Mouse (Mus musculus): ENCODE measurements around the gene Edc4.
A peak's percentile ranks its signal among the peaks of the same experiment; 100 is the strongest.
"Not testable (repeated sequence)": the region's sequence is repeated elsewhere in the genome, so short reads cannot be mapped to it uniquely, and the experiment has no call there.

The Edc4 gene

DNA sequence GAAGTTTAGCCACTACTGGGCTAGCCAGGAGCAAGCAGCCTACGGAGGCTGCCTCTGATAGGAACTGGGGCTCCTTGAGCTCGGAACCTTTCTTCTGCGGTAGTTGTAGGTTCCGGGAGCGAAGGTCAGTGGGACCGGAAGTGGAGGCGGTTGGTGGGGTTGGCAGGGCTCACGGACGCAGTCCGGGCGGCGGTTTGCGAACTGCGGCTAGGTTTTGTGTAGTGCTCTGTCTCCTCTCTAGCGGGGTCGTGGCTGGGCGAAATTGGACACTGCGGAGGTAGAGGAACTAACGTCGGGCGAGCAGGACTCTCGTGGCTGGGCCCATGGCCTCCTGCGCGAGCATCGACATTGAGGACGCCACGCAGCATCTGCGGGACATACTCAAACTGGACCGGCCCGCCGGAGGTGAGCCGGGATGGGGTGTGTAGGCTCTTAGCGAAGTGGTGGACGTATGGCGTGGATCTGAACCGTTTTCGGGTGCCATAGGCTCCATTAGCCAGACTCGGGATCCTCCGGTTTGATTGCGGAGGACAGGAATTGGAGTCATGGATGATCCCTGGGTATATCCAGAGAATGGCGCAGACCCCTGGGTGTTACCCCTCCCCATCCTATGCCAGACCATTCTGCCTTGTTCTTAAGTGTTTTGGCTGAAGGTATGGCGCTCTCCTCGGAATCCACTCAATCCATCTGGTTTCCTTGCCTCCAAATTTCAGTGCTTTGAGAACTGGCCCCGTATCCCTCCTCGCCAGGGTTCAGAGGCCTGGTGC, at the start of gene Edc4:
Gene Edc4 (plus strand): TSS at position 128 of the 767 bp plus-strand sequence.
- DNase-seq (ENCODE audit: low spot score in 2 of 2), result peak; percentile 66 to 91

DNA sequence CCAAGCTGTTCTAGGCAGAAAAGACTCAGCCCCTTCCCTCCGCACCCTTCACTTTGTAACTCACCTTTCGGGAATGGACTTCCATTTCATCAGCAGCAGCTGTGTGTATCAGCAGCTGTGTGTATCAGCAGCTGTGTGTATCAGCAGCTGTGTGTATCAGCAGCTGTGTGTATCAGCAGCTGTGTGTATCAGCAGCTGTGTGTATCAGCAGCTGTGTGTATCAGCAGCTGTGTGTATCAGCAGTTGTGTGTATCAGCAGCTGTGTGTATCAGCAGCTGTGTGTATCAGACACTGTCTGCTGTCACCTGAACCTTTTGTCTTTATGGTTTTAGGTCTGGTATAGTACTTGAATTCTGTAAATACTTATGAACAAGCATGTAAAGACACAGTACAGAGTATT, 46.9 kb upstream of the Edc4 start:
- DNase-seq (ENCODE audit: low spot score in 2 of 2), result not testable (repeated sequence)

DNA sequence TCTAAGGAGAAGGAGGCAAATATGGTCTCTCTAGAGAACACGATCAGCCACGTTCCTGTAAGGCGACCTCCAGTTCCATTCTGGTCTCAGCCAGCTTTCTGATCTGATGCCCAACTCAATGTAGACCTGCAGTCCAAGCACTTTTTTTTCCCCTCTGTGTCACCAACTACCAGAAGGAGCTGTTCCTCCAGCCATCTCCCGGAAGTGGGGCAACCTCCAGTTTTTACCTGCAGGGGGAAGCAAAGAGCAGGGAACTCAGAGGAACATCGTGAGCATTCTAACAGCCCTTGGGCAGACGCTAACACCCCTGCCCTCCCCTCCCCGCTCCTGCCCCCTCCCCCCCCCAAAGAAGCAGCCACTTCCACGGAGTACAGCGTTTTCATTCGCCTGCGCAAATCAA, 45.4 kb upstream of the Edc4 start:
- peak; percentile 62 to 78 for DNase-seq (ENCODE audit: low spot score in 2 of 2)

DNA sequence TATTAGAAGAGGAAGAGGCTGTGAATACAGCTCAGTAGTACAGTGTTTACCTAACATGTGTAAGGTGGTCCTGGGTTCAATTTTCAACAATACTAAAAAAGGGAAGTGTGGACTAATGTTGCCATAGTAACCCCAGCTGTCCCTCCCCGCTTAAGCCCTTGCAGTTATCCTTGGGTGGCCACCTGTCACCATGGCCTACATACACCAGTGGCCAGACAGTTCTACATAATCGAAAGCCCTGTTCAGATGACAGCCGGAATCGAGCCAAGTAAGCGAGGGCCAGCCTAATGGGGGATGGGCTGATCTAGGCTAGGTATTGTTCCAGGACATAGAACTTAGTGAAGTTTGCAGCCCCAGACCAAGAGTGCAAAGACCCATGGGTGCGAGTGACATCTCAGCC, 43.7 kb upstream of the Edc4 start:
- DNase-seq (ENCODE audit: low spot score in 2 of 2), result no peak

DNA sequence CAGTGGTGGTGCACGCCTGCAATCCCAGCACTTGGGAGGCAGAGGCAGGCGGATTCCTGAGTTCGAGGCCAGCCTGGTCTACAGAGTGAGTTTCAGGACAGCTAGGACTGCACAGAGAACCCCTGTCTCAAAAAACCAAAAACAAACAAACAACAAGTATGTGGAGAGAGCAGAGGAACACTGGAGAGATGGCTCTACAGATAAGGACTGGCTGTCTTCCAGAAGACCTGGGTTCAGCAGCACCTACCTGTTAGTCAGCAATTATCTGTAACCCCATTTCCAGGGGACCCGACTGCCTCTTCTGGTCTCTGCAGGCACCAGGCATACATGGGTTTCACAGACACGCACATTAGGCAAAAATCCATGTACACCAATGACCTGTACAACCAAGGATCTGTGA, 41.5 kb upstream of the Edc4 start:
- no peak for DNase-seq (ENCODE audit: low spot score in 2 of 2)

DNA sequence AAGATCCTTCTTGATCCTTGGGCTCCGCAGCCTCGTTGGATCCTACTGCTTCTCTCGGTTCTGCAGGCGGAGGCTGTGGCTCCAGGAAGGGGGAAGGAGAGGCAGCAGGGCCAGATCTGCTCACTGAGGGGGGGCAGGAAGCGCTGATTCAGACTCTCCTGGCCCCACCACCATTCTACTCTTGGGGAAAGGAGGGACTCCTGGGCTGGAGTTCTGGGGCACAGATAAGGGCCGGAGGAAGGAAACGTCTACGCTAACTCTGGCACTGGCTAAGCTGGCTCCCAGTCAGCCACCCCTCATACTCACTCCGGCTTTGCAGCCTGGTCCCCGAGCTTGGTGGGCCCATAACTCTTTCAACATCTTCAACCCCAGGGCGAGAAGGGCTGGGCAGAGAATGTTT, 34.0 kb upstream of the Edc4 start:
- DNase-seq (ENCODE audit: low spot score in 2 of 2), result no peak

DNA sequence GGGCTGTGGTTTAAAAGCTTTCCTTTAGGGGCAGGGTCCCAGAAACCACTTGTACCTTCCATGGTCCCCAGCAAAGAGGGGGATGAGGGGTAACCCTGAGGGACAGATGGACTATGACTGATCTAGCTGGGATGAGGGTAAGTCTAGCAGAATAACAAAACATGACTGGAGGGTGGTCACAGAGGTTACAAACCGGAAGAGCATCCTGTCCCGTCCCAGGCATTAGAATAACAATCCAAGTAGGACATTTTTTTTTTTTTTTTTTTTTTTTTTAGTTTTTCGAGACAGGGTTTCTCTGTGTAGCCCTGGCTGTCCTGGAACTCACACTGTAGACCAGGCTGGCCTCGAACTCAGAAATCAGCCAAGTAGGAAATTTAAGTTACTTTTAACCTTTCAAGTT, 30.7 kb upstream of the Edc4 start:
- no peak for DNase-seq (ENCODE audit: low spot score in 2 of 2)

DNA sequence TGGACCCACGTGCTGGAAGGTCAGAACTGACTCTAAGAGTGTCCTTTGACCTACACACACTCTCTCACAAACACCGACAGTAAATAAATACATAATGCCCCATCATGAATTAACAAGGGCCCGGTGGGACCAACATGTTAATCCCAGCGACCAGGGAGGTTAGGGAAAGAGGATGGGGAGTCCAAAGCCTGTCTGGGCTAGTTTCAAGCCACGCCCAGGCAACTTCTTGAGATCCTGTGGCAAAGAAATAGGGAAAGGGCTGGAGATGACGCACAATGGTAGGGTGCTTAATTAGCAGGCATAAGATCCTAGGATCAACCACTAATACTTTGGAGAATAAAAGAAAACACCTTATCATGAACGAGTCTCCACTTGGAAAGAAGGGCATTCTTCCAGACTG, 30.1 kb upstream of the Edc4 start:
- no peak for DNase-seq (ENCODE audit: low spot score in 2 of 2)

DNA sequence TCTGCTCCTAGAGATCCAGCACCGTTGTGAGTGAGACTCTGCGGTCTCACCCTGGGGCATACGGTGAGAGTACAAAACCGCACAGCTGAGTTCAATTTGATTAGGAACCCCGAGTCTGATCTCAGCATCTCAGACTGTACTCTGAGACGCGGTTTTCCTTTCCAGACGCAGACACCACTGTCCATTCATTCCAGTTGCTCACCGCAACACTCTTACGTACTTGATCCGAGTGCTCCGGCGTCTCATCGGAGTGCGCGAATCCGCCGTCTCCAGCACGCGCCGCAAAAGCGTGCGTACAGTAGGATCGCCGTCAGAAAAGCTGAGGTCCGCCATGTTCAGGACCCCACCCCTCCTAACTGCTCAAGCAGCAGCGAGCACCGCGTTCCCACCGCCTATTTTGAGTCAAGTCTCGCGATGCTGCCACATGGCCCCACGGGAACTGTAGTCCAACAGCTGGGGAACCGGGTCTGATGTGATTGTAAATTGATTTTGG, 29.0 kb upstream of the Edc4 start:
- peak; percentile 80 to 88 for DNase-seq (ENCODE audit: low spot score in 2 of 2)

DNA sequence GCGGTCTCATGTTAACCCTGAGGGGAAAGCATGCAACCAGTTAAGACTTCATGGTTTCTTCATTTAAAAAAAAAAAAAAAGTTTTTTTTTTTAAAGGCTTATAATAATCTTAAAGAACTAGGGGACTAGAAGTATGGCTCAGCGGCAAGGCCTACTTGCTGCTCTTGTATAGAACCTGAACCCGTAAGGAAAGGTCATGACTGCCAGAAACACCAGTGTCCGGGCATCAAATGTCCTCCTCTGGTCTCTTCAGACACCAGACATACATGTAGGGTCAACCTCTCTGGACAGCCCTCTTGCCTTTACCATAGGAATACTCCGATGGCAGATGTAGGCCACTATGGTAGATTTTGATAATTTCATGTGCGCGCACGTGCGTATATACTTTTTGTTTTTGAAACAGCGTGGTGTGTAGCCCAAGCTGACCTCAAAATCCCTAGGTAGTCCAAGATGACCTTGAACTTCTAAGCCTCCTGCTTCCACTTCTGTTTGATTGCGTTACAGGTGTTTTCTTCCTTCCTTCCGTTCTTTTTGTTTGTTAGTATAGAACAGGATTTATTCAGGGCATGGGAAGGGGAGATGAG, 28.4 kb upstream of the Edc4 start:
- DNase-seq (ENCODE audit: low spot score in 2 of 2), result no peak

DNA sequence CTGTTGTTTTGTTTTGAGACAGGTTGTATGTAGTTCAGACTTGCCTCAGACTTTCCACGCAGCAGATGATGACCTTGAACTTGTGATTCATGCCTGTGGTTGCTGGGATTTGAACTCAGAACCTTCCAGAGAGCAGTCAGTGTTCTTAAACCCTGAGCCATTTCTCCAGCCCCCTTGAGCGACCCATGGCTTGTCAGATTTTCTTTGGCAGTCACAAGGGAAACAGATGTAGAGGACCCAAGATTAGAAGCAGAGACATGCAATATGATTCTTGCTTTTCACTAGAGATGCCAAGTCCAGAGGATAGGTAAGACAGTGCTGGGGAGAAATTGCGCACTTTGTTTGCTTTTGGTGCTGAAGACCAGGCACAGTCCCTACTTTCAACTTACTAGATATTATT, 27.5 kb upstream of the Edc4 start, which contains the start of gene Cenpt:
Gene Cenpt (minus strand): TSS at position 101 of the 400 bp plus-strand sequence.
- DNase-seq (ENCODE audit: low spot score in 2 of 2), result no peak

DNA sequence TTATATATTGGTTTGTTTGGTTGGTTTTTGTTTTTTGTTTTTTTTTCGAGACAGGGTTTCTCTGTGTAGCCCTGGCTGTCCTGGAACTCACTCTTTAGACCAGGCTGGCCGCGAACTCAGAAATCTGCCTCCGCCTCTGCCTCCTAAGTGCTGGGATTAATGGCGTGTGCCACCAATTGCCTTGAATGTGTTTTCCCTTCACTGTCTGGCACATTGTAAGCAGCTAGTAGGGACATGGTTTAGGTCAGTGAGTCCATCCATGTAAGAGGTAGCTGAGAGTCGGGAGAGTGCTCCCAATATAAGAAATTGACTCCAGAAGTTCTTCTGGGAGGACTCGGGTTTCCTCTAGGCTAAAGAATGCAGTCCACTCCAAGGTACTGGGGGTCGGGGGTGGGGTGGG, 26.4 kb upstream of the Edc4 start:
- no peak for DNase-seq (ENCODE audit: low spot score in 2 of 2)

DNA sequence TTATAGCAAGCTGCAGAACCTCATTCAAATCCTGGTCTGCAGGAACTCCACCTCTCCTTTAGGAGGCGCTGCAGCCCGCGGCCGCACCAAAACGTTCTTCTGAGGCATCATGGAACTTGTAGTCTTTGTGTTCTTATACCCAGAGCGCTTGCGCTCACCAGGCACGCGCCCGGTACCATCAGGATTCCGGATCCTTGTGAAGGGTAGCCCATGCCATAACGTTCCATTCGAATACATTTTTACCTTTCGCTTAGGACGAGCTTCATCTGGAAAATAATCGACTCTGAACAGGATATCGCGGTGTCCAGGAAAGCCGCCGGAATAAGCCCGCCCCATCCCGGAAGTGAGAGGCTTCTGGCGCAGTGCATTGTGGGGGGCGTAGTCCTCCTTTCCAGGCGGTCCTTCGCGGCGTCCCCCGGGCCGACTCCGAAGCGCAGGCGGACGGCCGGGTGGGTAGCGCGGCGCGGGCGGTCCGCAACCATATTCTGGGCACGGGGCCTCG, 25.9 kb upstream of the Edc4 start, which contains the start of gene Thap11:
Gene Thap11 (plus strand): TSS at position 418 of the 502 bp plus-strand sequence.
- DNase-seq (ENCODE audit: low spot score in 2 of 2), result peak; percentile 86 to 92

DNA sequence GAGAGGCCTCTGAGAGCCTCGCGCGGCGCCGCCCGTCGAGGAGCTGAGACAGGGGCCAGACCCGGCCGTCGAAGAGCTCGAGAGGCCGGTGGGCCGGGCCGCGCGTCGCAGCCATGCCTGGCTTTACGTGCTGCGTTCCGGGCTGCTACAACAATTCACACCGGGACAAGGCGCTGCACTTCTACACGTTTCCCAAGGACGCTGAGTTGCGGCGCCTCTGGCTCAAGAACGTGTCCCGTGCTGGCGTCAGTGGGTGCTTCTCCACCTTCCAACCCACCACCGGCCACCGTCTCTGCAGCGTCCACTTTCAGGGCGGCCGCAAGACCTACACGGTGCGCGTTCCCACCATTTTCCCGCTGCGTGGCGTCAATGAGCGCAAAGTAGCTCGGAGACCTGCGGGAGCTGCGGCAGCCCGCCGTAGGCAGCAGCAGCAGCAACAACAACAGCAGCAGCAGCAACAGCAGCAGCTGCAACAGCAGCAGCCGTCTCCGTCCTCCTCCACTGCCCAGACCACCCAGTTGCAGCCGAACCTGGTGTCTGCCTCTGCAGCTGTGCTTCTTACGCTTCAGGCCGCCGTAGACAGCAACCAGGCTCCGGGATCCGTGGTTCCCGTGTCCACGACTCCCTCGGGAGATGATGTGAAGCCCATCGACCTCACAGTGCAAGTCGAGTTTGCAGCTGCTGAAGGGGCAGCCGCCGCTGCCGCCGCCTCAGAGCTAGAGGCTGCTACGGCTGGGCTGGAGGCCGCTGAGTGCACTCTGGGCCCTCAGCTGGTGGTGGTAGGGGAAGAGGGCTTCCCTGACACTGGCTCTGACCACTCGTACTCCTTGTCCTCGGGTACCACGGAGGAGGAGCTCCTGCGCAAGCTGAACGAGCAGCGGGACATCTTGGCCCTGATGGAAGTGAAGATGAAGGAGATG, 25.2 kb upstream of the Edc4 start:
- DNase-seq (ENCODE audit: low spot score in 2 of 2), result peak in 1 of 2 experiments; percentile 27

DNA sequence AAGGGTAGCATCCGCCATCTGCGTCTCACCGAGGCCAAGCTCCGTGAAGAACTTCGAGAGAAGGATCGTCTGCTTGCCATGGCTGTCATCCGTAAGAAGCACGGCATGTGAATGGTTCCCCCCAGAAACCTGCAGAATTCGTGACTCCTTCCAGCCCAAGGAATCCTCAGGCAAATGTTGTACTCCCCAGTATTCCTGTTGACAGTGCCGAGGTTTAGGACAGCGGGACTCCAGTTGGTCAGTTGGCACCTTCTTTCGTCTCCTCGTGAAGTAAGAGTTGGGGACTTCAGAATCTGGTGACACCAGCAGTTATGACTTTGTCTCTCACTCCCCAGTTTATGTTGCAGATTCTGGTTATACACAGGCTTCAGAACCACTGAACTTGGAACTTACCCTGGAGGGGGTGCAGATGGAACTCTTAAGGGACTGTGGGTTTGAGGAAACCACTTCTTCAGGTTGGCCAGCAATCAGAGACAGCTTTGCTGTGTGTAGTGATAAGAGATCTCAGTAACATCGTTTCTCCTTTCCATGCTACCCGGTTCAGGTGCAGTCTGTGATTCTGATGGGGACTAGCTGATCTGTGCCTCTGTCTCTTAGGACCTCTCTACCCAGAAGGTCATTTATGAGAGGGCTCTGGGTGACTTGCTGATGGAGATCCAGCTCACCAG, 24.4 kb upstream of the Edc4 start:
- no peak for DNase-seq (ENCODE audit: low spot score in 2 of 2)

DNA sequence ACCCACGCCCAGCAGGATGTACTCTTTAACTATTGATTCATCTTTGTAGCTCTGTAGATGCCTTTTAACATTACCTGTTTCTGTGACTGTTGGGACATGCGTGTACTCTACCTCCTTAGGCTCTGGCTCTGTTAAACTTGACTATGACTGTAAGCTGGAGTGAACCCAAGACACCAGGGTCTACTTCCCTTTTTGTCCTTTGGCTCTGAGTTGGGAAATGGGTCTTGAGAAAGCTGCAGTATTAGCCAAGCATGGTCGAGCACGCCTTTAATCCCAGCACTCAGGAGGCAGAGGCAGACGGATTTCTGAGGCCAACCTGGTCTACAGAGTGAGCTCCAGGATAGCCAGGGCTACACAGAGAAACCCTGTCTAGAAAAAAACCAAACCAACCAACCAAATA, 22.2 kb upstream of the Edc4 start:
- DNase-seq (ENCODE audit: low spot score in 2 of 2), result no peak

DNA sequence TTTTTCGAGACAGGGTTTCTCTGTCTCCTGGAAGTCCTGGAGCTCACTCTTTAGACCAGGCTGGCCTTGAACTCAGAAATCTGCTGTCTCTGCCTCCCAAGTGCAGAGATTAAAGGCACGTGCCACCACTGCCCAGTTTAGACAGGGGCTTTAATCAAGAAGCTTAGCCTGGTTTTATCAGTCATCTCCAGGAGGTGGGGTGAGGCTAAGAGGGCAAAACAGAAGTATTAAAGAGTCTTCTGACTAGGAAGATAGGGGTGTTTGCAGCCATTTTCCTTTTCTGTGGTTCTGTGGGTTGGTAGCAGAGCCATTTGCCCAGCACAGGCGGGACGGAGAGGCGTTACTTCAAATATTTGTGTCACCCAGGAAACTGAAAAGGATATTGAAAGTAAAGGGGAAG, 21.4 kb upstream of the Edc4 start:
- no peak for DNase-seq (ENCODE audit: low spot score in 2 of 2)

DNA sequence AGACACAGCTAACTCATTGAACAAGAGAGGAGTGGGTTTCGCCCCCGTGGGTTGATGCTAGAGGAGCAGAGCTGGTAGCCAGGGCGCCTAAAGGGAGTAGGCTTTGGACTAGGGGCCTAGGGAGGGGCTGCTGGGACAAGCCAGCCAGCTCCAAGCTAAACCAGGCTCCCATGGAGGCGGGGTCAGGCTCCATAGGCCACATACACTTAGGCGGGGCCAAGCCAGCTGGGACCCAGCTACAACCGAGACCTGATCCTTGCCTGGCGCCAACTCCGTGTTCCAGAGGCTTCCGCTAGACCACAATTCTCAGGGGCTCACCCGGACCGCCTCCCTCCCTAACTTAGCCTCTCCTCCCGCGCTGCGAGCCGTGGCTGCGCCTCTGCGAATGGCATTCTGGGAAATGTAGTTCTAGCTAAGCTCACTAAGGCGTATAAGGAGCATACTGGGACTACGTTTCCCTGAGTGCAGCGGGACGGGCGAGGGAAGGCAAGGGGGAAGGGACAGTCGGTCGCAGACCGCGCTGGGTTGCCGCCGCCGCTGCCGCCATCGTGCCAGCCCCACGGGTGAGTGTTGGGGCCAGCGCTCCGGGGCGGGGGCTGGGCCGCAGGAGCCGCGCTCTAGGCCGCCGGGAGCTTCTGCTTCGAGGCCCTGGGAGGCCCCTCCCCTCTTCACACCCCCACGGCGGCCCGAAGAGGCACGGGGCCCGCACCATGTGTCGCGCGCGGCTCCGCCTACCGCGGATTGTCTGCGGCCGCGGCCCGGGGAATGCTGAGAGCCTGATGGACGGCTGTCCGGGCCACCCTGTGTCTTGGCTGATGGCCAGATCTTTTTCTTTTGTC, 20.3 kb upstream of the Edc4 start, which contains the start of gene Nutf2:
Gene Nutf2 (plus strand): TSS at position 438 of the 839 bp plus-strand sequence.
- DNase-seq (ENCODE audit: low spot score in 2 of 2), result peak; percentile 81 to 96

DNA sequence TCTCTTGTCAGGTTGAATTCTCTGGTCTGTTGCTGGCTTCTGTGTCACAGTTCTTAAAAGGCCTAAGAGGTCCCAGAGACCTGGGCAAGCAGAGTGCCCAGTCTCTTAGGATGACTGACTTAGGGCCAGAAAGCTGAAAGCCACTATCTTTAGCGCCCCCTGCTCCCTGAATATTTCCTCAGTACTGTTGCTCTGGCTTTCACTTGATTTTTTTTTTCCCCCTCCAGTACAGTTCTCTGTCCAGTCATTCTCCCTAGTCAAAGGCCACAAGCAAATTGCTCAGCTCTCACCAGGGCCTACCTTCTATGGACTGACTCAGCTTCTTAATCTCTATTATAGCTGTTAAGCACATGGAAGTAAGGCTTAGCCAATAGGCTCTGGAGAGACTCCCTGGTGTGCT, 18.7 kb upstream of the Edc4 start:
- no peak for DNase-seq (ENCODE audit: low spot score in 2 of 2)

DNA sequence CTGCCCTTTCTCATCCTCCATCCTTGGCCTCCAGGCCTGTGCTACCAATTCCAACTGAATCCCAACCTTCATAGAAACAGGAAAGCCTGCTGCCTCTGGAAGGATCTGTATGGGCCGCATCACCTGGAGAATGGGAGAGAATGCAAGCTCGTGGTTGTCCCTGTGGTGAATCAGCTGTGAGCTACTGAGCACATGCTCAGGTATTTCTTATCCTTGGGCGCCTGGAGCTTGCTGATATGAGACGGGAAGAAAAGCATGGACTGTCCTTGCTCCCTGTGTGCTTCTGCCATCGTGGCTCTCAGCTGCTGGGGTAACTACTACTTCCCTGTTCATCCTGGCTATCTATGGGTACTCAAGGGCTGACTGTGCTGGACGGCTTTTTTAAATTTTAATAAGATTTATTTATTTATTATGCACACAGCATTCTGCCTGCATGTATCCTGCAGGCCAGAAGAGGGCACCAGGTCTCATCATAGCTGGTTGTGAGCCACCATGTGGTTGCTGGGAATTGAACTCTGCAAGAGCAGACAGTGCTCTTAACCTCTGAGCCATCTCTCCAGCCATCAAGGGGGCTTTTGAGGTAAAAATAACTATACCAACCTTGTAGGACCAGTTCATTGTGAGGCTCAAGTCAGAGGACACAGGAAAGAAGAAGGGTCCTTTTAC, 14.2 kb upstream of the Edc4 start:
- no peak for DNase-seq (ENCODE audit: low spot score in 2 of 2)

All from urinary bladder, adult 18-20 months (tissue).